Mouse (Mus musculus) neutrophil, adult 5-6 weeks (primary cell): ENCODE data around the gene Cadm4. TPM values are rescaled to one million over a fixed set of nuclear protein-coding genes. Genes with fewer than 3 reads are reported as not detected.

Source experiments
- ATAC-seq: fragments of 151-379, 151-347 bp; 2 replicates; pipeline ENCODE4 v1.8.0; 2017; ENCODE audit warnings: mild to moderate bottlenecking, moderate TSS enrichment; ENCODE audit not compliant: insufficient number of reproducible peaks, poor library complexity, low FRiP score, severe bottlenecking; ENCODE audit errors: extremely low read depth
- total RNA-seq: library from RNA; stranded (forward); fragments of 200-1000 nt; gene quantifications from 2 replicates; pipeline ENCODE4 v1.2.3, GENCODE M21; 2017

The Cadm4 gene
- total RNA-seq, 1 experiment from 2014 or later, result not detected

- no peak for ATAC-seq
Observed at GRCm38 (mm10) chr7:24523723-24524122, 41.9 kb downstream of the Cadm4 start.

- ATAC-seq, result no peak
Observed at GRCm38 (mm10) chr7:24524978-24525377, 43.2 kb downstream of the Cadm4 start.

- ATAC-seq, result no peak
Observed at GRCm38 (mm10) chr7:24525686-24526420, 44.0 kb downstream of the Cadm4 start.

- ATAC-seq, result no peak
Observed at GRCm38 (mm10) chr7:24528861-24529260, 47.0 kb downstream of the Cadm4 start.

DNA sequence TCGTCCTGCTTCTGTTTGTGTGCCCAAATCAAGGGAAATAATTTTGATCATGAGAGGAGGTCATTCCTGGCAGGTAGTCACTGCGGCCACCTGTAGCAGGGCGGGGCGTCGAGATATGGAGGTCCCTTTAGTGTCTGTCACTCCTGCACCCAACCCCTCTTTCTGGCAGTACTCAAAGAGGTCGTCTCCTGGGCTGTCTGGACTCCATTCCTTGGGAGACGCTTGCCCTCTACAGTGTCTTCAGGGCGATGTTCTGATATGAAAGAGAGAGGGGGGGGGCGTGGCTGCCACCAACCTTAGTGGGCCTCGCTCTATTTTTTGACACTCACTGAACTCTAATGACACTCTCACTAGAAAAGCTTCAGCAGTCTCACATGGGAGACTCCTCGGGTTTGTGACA lies 47.8 kb downstream of the Cadm4 start:
- no peak for ATAC-seq

DNA sequence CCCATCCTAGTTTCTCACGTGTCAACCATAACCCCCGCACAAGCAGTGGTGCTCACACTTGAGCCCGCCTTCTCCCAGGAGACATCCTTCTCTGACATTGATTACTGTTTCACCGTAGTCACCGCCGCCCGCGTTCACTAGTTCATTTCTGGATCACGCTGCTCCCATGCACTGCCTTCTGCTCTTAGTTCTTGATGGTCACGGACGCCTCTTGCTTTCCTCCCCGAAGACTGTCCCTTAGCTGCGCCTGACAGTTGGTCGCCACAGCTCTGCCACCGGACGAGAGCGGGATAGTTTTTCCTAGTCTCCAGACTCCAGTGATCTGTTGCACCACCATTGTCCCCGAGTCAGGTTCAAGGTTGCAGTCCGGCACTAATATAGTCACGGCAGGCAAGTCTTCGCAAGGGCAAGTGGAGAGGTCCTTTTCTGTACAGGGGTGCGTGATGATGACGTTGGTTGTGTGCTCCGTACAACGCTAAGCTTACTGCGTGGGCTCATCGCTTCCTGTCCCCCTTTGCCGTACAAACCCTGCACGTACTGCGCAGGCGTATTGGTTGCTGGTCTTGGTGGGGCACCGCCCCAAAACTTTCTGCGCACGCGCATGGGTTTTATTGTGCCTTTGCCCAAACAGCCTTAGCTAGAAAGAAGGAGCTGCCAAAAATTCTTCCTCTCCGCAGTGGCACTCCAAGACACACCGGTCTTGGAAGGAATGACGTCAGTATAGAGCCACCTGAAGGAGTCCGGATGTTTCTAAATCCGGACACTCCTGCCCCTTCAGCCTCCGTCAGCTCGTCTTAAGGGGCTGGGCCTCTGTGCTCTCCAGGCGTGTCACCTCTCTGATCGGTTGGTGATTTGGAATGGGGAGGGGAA lies 48.5 kb downstream of the Cadm4 start, which contains the start of gene Irgq:
Gene Irgq, plus strand, starts transcription at position 628 of the 870 bp plus-strand sequence.
- peak; percentile 92 for ATAC-seq

GRCm38 (mm10) chr7:24531211-24531971 lies 49.6 kb downstream of the Cadm4 start:
- peak; percentile 41 for ATAC-seq

- no peak for ATAC-seq
Observed at GRCm38 (mm10) chr7:24533031-24533571, 51.3 kb downstream of the Cadm4 start.

DNA sequence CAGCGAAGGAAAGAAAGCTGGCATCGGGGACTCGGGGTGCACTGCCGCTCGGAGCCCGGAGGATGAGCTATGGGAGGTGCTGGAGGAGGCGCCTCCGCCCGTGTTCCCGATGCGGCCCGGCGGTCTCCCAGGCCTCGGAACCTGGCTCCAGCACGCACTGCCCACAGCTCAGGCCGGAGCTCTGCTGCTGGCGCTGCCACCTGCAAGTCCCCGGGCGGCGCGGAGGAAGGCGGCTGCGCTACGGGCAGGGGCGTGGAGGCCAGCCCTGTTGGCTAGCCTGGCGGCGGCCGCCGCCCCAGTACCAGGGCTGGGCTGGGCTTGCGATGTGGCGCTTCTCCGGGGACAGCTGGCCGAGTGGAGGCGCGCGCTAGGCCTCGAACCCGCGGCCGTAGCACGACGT lies 52.0 kb downstream of the Cadm4 start:
- ATAC-seq, result no peak

GRCm38 (mm10) chr7:24534301-24534700 lies 52.5 kb downstream of the Cadm4 start:
- no peak for ATAC-seq

GRCm38 (mm10) chr7:24537081-24537480 lies 55.3 kb downstream of the Cadm4 start:
- ATAC-seq, result no peak

GRCm38 (mm10) chr7:24537591-24537990 lies 55.8 kb downstream of the Cadm4 start:
- no peak for ATAC-seq

- ATAC-seq, result no peak
Observed at GRCm38 (mm10) chr7:24538154-24538553, 56.3 kb downstream of the Cadm4 start.

- ATAC-seq, result no peak
Observed at GRCm38 (mm10) chr7:24538701-24539100, 56.9 kb downstream of the Cadm4 start.

GRCm38 (mm10) chr7:24539686-24540085 lies 57.9 kb downstream of the Cadm4 start:
- no peak for ATAC-seq

- no peak for ATAC-seq
Observed at GRCm38 (mm10) chr7:24544506-24544905, 62.7 kb downstream of the Cadm4 start.

DNA sequence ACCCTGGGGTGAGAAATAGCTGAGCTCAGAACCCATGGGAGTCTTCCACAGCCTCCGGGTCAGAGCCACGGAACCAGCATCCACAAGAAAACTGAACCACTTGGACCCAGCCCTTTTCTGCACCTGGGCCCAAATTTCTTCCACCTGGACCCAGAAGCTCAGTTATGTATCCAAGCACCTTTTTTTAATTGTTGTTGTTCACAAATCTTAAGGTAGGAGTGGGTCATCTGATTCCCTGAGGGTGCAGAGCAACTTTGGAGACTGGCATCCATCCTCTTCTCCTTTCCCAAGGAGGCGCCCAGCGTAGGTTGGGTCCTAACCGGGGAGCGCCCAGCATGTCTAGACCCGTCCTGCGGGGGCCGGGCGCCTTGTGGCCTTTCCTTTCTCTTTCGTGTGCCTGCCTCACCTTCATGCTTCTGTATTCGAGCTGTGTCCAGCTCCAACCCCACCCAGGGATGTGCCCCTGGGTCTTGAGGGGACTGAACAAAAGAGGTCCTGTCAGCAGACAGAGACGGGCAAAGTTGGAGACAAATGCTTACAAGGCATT lies 64.3 kb downstream of the Cadm4 start, which contains the start of the genes Pinlyp and Xrcc1:
Gene Pinlyp, minus strand, starts transcription at position 51 of the 547 bp plus-strand sequence.
Gene Xrcc1, plus strand, starts transcription at position 222 of the 547 bp plus-strand sequence.
- no peak for ATAC-seq

DNA sequence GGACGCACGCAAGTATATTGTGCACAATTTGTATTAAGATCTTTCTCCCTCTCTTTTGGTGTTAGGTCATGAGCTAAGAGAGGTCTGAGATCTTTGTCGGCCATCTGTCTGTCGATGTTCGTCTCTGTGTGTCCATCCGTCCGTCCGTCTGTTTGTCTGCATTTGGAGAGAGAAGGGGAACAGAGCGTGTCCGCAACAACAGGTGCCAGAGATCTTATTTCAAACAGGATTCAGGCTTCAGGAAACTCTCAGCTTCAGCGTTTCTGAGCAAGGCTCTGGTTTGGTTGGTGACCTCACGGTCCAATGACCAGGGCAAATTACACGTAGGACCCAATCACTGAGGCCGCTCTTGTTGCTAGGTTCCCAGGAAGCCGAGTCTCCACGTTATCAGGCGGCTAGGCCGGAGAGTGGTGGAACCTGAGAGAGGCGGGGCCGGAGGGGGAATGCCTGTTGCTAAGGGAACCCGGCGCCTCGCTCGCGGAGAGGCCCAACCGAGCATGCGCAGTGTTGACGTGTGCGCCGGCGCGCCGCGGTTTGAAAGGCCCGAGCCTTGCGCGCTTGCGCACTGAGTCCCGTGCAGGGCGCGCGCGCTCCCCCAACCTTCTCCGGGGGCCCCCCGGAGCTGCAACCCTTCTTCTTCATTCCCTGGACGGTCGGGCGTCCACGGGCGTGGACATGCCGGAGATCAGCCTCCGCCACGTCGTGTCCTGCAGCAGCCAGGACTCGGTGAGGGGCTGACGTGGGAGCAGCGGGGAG lies 65.0 kb downstream of the Cadm4 start:
- ATAC-seq, result peak; percentile 98
